Mouse (Mus musculus): ENCODE results near the gene Prx. TPM values are rescaled to one million over a fixed set of nuclear protein-coding genes. Genes with fewer than 3 reads are reported as not detected.

The Prx gene
- polyA plus RNA-seq, 1 experiment = 1.7 TPM

DNA sequence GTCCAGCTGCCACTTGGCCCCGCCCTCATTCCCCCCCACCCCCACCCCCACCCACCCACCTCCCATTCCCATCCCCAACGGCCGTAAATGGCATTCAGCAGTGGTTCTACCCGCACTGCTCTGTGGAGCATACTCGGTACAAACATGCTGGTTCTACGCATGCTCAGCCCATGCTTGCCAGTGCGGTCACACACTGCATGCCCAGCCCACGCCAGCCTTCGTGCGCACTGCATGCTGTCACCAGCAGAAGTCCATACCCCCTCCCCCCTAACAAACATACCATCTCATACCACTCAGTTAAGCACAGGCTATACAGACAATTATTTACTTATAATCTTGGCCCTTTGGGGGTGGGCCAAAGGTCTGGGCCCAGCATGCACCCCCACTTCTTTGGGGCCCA is 32.6 kb downstream of the Prx start:
- no peaks in the 10 kb centered on the region for H3K9me3 ChIP-seq
- H3K4me3 ChIP-seq (replicated peaks) = no peak overlapping the region
- H3K36me3 ChIP-seq (replicated peaks; ENCODE audit: low read length) = peaks cover 45% of the 10 kb centered on the region
- TF ChIP-seq GATA1 (IDR thresholded peaks at IDR 0.05; ENCODE audit: borderline replicate concordance, low read length) (no peak), FLI1 (IDR thresholded peaks at IDR 0.05; ENCODE audit: low read length) (no peak)
- peaks cover 22% of the 10 kb centered on the region for H3K4me1 ChIP-seq
- peaks cover 2% of the 10 kb centered on the region for H3K27me3 ChIP-seq (replicated peaks)

DNA sequence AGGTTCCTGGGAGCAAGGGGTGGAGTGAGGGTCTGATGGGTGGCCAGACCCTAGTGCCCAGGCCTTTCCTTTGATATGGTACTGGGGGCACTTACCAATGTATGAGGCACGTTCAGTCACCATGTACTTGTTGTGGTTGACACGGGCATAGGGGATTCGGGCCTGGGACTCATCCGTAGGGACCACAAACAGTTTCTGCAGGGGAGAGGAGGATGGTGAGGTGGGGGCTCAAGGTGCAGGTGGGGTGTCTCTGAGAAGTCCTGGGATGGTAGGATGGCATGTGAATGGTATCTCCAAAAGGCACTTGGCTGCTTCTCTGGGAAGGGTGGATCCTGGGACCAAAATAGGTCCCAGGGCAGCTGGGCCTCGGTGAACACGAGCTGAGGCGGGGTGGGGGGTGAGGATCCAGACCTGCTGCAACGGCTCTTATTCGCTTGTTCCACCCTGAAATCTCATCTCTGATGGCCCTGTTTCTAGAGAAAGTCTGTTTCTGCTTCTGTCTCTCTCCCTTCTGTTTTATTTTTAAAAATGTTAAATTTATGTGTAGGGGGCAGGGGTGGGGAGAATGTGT is 33.4 kb downstream of the Prx start:
- Histone ChIP-seq H3K9me3 (no peaks in the 10 kb centered on the region), H3K4me3 (replicated peaks) (no peak overlapping the region), H3K4me1 (peaks cover 22% of the 10 kb centered on the region), H3K36me3 (replicated peaks; ENCODE audit: low read length) (peaks cover 50% of the 10 kb centered on the region), H3K27me3 (replicated peaks) (peaks cover 2% of the 10 kb centered on the region)
- TF ChIP-seq GATA1 (IDR thresholded peaks at IDR 0.05; ENCODE audit: borderline replicate concordance, low read length) = no peak
- no peak for TF ChIP-seq FLI1 (IDR thresholded peaks at IDR 0.05; ENCODE audit: low read length)

DNA sequence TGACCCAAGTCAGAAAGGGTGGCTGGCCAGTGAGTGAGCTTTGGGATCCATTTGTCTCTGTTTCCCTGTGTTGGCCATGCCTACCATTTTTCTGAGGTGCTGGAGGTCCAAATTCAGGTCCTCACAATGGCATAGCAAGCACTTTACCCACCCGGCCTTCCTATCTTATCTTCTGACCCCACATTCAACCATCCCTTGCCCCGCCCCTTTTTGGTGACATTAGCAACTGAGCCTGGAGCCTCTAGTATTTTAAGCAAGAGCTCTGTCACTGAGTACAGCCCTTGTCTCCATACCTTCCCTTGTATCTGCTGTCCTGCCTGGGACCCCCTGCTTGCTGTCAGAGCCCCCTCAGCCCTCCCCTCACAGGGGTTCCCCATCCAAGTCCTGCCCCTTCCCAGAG is 36.3 kb downstream of the Prx start:
- Histone ChIP-seq H3K4me3 (replicated peaks) (no peak overlapping the region), H3K27me3 (replicated peaks) (peaks cover 5% of the 10 kb centered on the region), H3K4me1 (peaks cover 31% of the 10 kb centered on the region), H3K9me3 (no peaks in the 10 kb centered on the region), H3K36me3 (replicated peaks; ENCODE audit: low read length) (peaks cover 57% of the 10 kb centered on the region)
- TF ChIP-seq GATA1 (IDR thresholded peaks at IDR 0.05; ENCODE audit: borderline replicate concordance, low read length) = no peak
- TF ChIP-seq FLI1 (IDR thresholded peaks at IDR 0.05; ENCODE audit: low read length) = no peak

DNA sequence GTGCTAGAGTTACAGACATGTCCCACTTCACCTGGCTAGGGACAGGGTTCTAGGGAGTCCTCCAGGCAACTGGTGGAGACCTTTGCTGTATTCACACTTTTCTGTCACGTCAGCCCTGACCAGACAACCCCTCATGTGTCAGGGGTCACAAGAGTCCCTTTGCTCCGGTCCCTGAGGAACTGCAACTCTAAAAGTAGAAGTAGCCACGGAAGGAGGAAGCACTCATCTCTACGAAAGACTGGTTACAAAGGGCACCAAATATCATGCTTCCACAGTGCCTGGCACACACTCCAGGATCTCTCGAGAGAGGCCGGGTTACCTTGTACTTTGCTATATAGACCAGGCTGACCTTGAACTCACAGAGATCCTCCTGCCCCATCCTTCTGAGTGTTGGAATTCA is 37.5 kb downstream of the Prx start:
- no peak overlapping the region for H3K4me3 ChIP-seq (replicated peaks)
- H3K36me3 ChIP-seq (replicated peaks; ENCODE audit: low read length) = peaks cover 58% of the 10 kb centered on the region
- peaks cover 43% of the 10 kb centered on the region for H3K4me1 ChIP-seq
- H3K9me3 ChIP-seq = no peaks in the 10 kb centered on the region
- TF ChIP-seq FLI1 (IDR thresholded peaks at IDR 0.05; ENCODE audit: low read length) (no peak), GATA1 (IDR thresholded peaks at IDR 0.05; ENCODE audit: borderline replicate concordance, low read length) (no peak)
- H3K27me3 ChIP-seq (replicated peaks) = peaks cover 5% of the 10 kb centered on the region

DNA sequence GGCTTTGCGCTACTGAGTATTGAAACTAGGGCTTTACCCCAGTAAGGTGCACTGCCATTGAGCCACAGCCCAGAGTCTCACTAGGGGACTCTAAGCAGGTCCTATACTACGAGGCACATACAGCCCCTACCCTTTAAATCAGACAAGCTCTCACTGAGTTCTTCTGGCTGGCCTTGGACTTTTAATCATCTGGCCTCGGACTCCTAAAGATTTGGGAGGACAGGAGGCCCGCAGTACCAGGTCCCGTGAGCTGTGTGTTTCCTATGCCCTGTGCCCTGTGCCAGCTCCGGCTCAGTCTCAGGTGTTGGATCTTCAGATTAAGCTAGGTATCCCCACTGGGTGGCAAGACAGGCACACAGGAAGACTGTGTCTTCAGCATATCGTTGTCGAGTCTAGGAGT is 38.9 kb downstream of the Prx start:
- H3K9me3 ChIP-seq = no peaks in the 10 kb centered on the region
- H3K27me3 ChIP-seq (replicated peaks) = peaks cover 5% of the 10 kb centered on the region
- no peak overlapping the region for H3K4me3 ChIP-seq (replicated peaks)
- TF ChIP-seq FLI1 (IDR thresholded peaks at IDR 0.05; ENCODE audit: low read length) = no peak
- no peak for TF ChIP-seq GATA1 (IDR thresholded peaks at IDR 0.05; ENCODE audit: borderline replicate concordance, low read length)
- H3K36me3 ChIP-seq (replicated peaks; ENCODE audit: low read length) = peaks cover 45% of the 10 kb centered on the region
- peaks cover 54% of the 10 kb centered on the region for H3K4me1 ChIP-seq

DNA sequence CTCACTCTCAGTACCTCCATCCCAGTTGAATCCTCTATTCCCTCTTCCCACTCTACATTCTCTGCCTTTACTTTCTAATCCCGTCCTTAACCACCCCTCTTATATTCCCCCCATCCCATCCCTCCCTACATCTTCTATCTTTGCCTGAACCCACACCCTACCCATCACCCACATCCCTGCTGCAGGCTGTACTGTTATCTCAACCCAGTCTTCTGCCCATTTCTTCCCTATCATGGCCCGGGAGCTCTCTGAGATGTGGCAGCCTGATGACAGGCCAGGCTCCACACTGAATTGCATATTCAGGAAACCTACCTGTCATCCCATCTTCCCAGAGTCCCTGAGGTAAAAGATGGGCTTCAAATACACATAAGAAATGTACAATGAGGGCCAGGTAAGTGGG is 39.7 kb downstream of the Prx start:
- peaks cover 5% of the 10 kb centered on the region for H3K27me3 ChIP-seq (replicated peaks)
- peaks cover 60% of the 10 kb centered on the region for H3K4me1 ChIP-seq
- peaks cover 41% of the 10 kb centered on the region for H3K36me3 ChIP-seq (replicated peaks; ENCODE audit: low read length)
- H3K9me3 ChIP-seq = no peaks in the 10 kb centered on the region
- no peak for TF ChIP-seq GATA1 (IDR thresholded peaks at IDR 0.05; ENCODE audit: borderline replicate concordance, low read length)
- no peak for TF ChIP-seq FLI1 (IDR thresholded peaks at IDR 0.05; ENCODE audit: low read length)
- H3K4me3 ChIP-seq (replicated peaks) = no peak overlapping the region

DNA sequence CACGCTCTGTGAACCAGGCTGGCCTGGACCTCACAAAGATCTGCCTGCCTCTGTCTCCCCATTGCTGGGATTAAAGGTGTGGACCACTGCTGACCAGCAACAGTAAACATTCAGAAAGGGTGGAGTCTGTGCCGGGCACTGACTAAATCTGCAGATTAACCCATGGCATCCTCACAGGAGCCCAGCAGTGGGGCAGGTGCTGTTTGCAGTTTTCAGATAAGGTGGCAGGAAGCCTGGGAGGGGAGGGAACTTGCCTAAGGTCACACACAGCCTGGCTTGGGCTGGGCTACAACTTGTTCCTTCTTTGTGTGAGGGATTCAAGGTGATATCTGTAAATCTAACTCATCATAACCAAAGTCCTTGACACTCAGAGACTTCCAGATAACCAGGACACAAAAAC is 41.4 kb downstream of the Prx start:
- peaks cover 5% of the 10 kb centered on the region for H3K27me3 ChIP-seq (replicated peaks)
- H3K4me1 ChIP-seq = peaks cover 66% of the 10 kb centered on the region
- TF ChIP-seq FLI1 (IDR thresholded peaks at IDR 0.05; ENCODE audit: low read length) (no peak), GATA1 (IDR thresholded peaks at IDR 0.05; ENCODE audit: borderline replicate concordance, low read length) (no peak)
- H3K4me3 ChIP-seq (replicated peaks) = no peak overlapping the region
- no peaks in the 10 kb centered on the region for H3K9me3 ChIP-seq
- H3K36me3 ChIP-seq (replicated peaks; ENCODE audit: low read length) = peaks cover 38% of the 10 kb centered on the region

DNA sequence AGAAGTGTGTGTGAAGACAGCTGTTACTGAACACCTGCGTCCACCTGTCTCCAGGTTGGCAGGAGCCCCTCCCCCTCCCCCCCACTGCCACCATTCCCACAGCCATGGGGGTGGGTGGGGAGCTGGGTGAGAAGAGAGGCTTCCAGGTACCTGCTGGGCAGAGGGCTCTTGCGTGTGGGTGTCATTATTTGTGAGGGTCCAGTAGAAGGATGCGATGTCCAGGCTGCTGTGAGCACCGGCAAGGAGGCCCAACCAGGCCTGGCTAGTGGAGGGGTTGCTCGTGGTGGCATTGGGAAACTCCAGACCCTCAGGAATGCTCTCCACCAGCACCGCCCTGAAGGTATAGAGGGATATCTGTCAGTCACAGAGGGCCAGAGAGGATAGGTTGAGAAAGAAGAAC is 41.8 kb downstream of the Prx start:
- TF ChIP-seq FLI1 (IDR thresholded peaks at IDR 0.05; ENCODE audit: low read length) (no peak), GATA1 (IDR thresholded peaks at IDR 0.05; ENCODE audit: borderline replicate concordance, low read length) (no peak)
- Histone ChIP-seq H3K27me3 (replicated peaks) (peaks cover 5% of the 10 kb centered on the region), H3K36me3 (replicated peaks; ENCODE audit: low read length) (peaks cover 34% of the 10 kb centered on the region), H3K4me3 (replicated peaks) (no peak overlapping the region), H3K4me1 (peaks cover 63% of the 10 kb centered on the region), H3K9me3 (no peaks in the 10 kb centered on the region)

DNA sequence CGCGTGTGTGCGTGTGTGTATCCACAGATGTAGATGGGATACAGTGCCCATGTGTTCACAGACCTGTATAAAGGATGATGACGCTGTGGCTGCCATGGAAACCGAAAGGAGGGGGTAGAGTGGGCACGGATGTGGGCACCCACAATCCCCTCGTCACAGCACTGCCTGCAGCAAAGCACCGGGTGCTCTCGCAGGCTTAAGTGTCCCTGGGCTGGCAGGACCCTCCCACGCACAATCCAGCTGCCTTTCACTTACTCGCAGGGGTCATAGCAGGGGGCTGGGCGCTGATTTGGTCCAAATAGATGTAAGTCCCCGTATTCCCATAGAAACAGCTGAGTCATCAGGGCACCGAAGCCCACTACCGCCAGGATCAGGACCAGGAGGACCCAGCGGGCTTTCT is 42.3 kb downstream of the Prx start:
- TF ChIP-seq GATA1 (IDR thresholded peaks at IDR 0.05; ENCODE audit: borderline replicate concordance, low read length) (no peak), FLI1 (IDR thresholded peaks at IDR 0.05; ENCODE audit: low read length) (no peak)
- Histone ChIP-seq H3K4me3 (replicated peaks) (peak overlapping the region; percentile 29), H3K4me1 (peaks cover 62% of the 10 kb centered on the region), H3K36me3 (replicated peaks; ENCODE audit: low read length) (peaks cover 30% of the 10 kb centered on the region), H3K27me3 (replicated peaks) (peaks cover 5% of the 10 kb centered on the region), H3K9me3 (no peaks in the 10 kb centered on the region)

- Histone ChIP-seq H3K27me3 (replicated peaks) (peaks cover 5% of the 10 kb centered on the region), H3K4me1 (peaks cover 59% of the 10 kb centered on the region), H3K9me3 (no peaks in the 10 kb centered on the region), H3K36me3 (replicated peaks; ENCODE audit: low read length) (peaks cover 30% of the 10 kb centered on the region), H3K4me3 (replicated peaks) (peak overlapping the region; percentile 93)
- no peak for TF ChIP-seq GATA1 (IDR thresholded peaks at IDR 0.05; ENCODE audit: borderline replicate concordance, low read length)
- no peak for TF ChIP-seq FLI1 (IDR thresholded peaks at IDR 0.05; ENCODE audit: low read length)
These were observed 42.8 kb downstream of the Prx start for GRCm38 (mm10) chr7:27541922-27542321.
